Mouse (Mus musculus): ENCODE measurements at regions not wholly inside any gene's neighbourhood (a gene's known extent, or its start where the extent isn't known, plus 50 kb on each side); places are given as distances from the start of the nearest gene placed in this dataset.

DNA sequence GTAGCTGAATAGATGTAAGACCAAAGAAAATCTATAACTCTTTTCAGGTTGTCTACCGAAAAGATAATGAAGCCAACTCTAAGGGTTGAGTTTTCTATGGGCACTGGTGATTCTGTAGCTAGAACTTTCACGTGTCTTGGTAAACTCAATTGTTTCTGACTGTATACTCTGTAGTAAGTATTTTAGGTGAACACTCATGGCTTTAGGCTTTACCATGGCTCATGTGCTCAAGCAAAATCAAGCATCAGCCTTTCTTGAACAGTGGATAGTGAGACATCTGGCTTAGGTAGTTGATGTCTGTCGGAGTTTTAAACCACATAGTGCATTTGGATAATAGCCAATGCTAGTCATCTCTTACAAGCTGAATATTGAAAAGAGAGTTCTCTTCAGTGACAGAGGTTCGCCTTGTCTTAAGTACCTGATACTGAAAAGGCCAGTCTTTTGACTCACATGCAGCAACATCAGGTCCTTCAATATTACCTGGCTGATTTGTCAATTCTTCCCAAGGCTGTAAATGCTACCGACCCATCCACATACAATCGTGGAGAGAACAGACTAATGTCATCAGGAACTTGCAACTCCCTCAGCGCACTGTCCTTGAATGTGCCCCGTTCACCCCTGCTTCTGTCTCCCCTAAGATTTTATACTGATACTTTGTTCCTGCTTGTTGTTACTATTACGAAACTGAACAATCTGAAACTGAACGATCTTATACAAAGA lies 57.1 kb upstream of the Gpc5 start:
- H3K36me3 ChIP-seq (ENCODE audit: control insufficient read depth, insufficient read depth) = no peaks in the 10 kb centered on the region
- WGBS (ENCODE audit: insufficient replicate concordance) = 71% methylated on average over 10 of the region's 10 CpGs
- H3K9ac ChIP-seq (ENCODE audit: low read depth, low read length) = no peak overlapping the region
- no peak overlapping the region for H3K4me3 ChIP-seq (ENCODE audit: low read depth, low read length)
- no peaks in the 10 kb centered on the region for H3K27me3 ChIP-seq (ENCODE audit: control insufficient read depth, insufficient read depth, low read depth, low read length)
- no peak overlapping the region for H3K4me2 ChIP-seq (ENCODE audit: low read depth, low read length)
- H3K9me3 ChIP-seq (replicated peaks; ENCODE audit: control insufficient read depth, low read length) = no peaks in the 10 kb centered on the region
- H3K27ac ChIP-seq (ENCODE audit: low read length) = no peak overlapping the region
- H3K4me1 ChIP-seq (ENCODE audit: control insufficient read depth, low read depth, low read length) = peaks cover under 1% of the 10 kb centered on the region; the same call in 1 of the 2 replicates
- no peak for ATAC-seq (ENCODE audit: low read depth)

DNA sequence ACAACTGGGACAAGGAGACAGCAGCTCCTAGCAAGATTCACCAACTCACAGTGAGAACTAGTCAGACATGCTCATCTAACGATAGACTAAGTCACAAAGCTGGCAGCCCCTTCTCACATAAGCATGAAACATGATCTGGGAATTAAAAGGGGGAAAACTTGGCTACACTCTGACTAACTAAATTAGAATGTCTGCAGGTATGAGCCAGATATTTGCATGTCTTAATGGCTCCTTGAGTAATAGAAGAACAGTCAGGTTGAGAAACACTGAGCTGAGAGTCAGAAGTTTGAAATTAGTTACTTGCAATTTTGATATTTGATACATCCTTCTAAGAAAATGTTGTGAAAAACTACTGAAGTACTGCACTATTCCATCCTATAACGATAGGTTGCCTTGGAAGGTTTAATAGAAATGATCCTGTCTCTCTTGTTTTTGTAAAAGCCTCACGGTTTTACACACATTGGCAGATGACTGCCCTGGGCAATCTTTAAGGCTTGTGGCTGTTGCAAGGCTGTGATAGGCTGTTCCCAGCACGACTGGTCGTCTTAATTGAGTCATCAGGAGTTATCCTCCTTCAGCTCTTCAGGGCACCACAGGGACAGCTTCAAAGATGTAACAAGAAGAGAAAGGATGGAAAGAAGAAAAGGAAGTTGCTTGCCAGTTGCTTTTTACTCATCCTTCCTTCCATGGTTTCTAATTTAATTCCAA lies 54.8 kb upstream of the Gpc5 start:
- no peaks in the 10 kb centered on the region for H3K9me3 ChIP-seq (replicated peaks; ENCODE audit: control insufficient read depth, low read length)
- H3K4me2 ChIP-seq (ENCODE audit: low read depth, low read length) = no peak overlapping the region
- no peak overlapping the region for H3K27ac ChIP-seq (ENCODE audit: low read length)
- H3K4me1 ChIP-seq (ENCODE audit: control insufficient read depth, low read depth, low read length) = peaks cover 7% of the 10 kb centered on the region
- WGBS (ENCODE audit: insufficient replicate concordance) = 44% methylated on average over 5 of the region's 5 CpGs
- H3K9ac ChIP-seq (ENCODE audit: low read depth, low read length) = no peak overlapping the region
- no peaks in the 10 kb centered on the region for H3K27me3 ChIP-seq (ENCODE audit: control insufficient read depth, insufficient read depth, low read depth, low read length)
- no peak overlapping the region for H3K4me3 ChIP-seq (ENCODE audit: low read depth, low read length)
- ATAC-seq (ENCODE audit: low read depth) = no peak
- H3K36me3 ChIP-seq (ENCODE audit: control insufficient read depth, insufficient read depth) = no peaks in the 10 kb centered on the region

DNA sequence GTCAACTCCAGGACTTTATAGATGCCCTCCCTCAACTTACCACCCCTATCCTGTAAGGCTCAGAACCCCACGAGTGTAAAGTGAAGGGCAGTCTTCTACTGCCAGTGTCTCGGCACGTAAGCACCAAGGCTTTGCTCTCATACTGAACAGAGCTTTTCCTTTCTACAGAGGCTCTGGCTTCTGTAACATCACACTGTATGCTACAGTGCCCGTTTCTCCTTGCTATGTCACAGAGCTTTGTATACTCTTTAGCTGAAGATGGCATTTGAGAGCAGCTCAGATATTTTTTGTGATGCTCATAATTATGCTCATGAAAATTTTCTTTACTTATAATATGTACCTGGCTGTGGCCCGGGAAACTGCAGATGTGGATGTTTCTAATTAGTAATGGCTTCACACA lies 53.2 kb upstream of the Gpc5 start:
- Histone ChIP-seq H3K27ac (ENCODE audit: low read length) (no peak overlapping the region), H3K27me3 (ENCODE audit: control insufficient read depth, insufficient read depth, low read depth, low read length) (no peaks in the 10 kb centered on the region), H3K36me3 (ENCODE audit: control insufficient read depth, insufficient read depth) (peaks cover 5% of the 10 kb centered on the region), H3K4me1 (ENCODE audit: control insufficient read depth, low read depth, low read length) (peaks cover 16% of the 10 kb centered on the region), H3K9ac (ENCODE audit: low read depth, low read length) (no peak overlapping the region), H3K9me3 (replicated peaks; ENCODE audit: control insufficient read depth, low read length) (no peaks in the 10 kb centered on the region), H3K4me2 (ENCODE audit: low read depth, low read length) (no peak overlapping the region), H3K4me3 (ENCODE audit: low read depth, low read length) (no peak overlapping the region)
- no peak for ATAC-seq (ENCODE audit: low read depth)
- WGBS (ENCODE audit: insufficient replicate concordance) = 69% methylated on average over 5 of the region's 5 CpGs

GRCm38 (mm10) chr14:115039524-115039923 lies 52.5 kb upstream of the Gpc5 start:
- 61% methylated on average over 5 of the region's 5 CpGs for WGBS (ENCODE audit: insufficient replicate concordance)
- H3K4me2 ChIP-seq (ENCODE audit: low read depth, low read length) = no peak overlapping the region
- H3K4me1 ChIP-seq (ENCODE audit: control insufficient read depth, low read depth, low read length) = peaks cover 20% of the 10 kb centered on the region
- no peak for ATAC-seq (ENCODE audit: low read depth)
- no peak overlapping the region for H3K9ac ChIP-seq (ENCODE audit: low read depth, low read length)
- no peaks in the 10 kb centered on the region for H3K9me3 ChIP-seq (replicated peaks; ENCODE audit: control insufficient read depth, low read length)
- no peaks in the 10 kb centered on the region for H3K27me3 ChIP-seq (ENCODE audit: control insufficient read depth, insufficient read depth, low read depth, low read length)
- no peak overlapping the region for H3K4me3 ChIP-seq (ENCODE audit: low read depth, low read length)
- H3K36me3 ChIP-seq (ENCODE audit: control insufficient read depth, insufficient read depth) = peaks cover 13% of the 10 kb centered on the region
- no peak overlapping the region for H3K27ac ChIP-seq (ENCODE audit: low read length)

DNA sequence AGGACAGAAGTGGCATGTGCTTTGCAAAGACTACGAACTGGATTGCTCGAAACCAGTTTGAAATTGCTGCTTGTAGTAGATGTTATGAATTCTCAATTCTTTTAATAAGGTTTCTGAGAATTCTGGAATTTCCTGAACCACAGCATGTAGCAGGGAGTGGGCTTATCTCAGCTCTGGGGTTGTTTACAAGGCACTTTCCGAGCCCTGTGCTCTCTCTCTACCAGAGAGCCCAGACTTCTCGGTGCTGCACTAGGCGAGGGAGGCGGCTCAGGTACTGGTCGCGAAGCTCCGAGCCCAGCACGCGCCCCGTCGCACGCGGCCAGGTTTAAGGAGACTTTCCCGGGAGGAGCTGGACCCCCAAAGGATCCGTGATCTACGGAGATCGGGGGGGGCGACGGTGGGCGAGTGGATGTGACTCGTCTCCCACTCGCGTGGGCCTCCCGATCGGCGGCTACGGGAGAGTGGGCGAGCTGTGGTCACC lies 51.9 kb upstream of the Gpc5 start:
- Histone ChIP-seq H3K27ac (ENCODE audit: low read length) (peak overlapping the region; percentile 77), H3K36me3 (ENCODE audit: control insufficient read depth, insufficient read depth) (peaks cover 15% of the 10 kb centered on the region), H3K27me3 (ENCODE audit: control insufficient read depth, insufficient read depth, low read depth, low read length) (no peaks in the 10 kb centered on the region), H3K9me3 (replicated peaks; ENCODE audit: control insufficient read depth, low read length) (no peaks in the 10 kb centered on the region), H3K9ac (ENCODE audit: low read depth, low read length) (peak overlapping the region; percentile 84), H3K4me2 (ENCODE audit: low read depth, low read length) (peak overlapping the region; percentile 96), H3K4me1 (ENCODE audit: control insufficient read depth, low read depth, low read length) (peaks cover 20% of the 10 kb centered on the region), H3K4me3 (ENCODE audit: low read depth, low read length) (peak overlapping the region; percentile 83)
- peak; percentile 20 for ATAC-seq (ENCODE audit: low read depth)
- 1% methylated on average over 30 of the region's 30 CpGs for WGBS (ENCODE audit: insufficient replicate concordance)

DNA sequence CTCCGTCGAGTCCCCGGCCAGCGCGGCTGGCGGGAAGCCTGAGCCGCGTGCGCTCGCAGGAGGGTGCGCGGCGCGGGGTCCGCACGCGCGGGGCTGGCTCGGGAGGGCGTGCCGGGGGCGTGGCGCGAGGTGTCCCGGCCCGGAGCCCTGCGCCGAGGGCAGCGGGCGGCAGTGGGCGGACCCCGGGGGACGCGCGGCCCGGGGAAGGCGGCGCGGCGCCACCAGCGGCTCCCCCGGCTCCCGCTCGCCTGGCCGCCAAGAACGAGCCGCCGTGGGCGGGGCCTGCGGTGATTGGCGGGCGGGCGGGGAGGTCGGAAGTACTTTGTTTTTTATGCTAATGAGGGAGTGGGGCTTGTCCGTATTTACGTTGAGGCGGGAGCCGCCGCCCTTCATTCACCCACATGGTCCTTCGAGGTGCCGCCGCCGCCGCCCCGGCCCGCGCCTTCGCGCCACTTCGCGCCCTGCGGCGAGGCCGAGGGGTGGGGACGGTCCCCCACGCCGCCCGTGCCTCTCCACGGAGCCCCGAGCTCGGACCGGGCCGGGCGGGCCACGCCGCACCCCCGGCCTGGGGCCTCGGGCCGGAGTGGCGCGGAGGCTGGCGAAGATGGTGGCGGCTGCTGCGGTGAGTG lies 51.3 kb upstream of the Gpc5 start:
- peak; percentile 82 for ATAC-seq (ENCODE audit: low read depth)
- Histone ChIP-seq H3K4me1 (ENCODE audit: control insufficient read depth, low read depth, low read length) (peaks cover 20% of the 10 kb centered on the region), H3K4me3 (ENCODE audit: low read depth, low read length) (peak overlapping the region; percentile 83), H3K27ac (ENCODE audit: low read length) (peak overlapping the region; percentile 86), H3K36me3 (ENCODE audit: control insufficient read depth, insufficient read depth) (peaks cover 17% of the 10 kb centered on the region), H3K9ac (ENCODE audit: low read depth, low read length) (peak overlapping the region; percentile 84), H3K9me3 (replicated peaks; ENCODE audit: control insufficient read depth, low read length) (no peaks in the 10 kb centered on the region), H3K4me2 (ENCODE audit: low read depth, low read length) (peak overlapping the region; percentile 96), H3K27me3 (ENCODE audit: control insufficient read depth, insufficient read depth, low read depth, low read length) (no peaks in the 10 kb centered on the region)
- WGBS (ENCODE audit: insufficient replicate concordance) = under 1% methylated on average over 67 of the region's 94 CpGs

DNA sequence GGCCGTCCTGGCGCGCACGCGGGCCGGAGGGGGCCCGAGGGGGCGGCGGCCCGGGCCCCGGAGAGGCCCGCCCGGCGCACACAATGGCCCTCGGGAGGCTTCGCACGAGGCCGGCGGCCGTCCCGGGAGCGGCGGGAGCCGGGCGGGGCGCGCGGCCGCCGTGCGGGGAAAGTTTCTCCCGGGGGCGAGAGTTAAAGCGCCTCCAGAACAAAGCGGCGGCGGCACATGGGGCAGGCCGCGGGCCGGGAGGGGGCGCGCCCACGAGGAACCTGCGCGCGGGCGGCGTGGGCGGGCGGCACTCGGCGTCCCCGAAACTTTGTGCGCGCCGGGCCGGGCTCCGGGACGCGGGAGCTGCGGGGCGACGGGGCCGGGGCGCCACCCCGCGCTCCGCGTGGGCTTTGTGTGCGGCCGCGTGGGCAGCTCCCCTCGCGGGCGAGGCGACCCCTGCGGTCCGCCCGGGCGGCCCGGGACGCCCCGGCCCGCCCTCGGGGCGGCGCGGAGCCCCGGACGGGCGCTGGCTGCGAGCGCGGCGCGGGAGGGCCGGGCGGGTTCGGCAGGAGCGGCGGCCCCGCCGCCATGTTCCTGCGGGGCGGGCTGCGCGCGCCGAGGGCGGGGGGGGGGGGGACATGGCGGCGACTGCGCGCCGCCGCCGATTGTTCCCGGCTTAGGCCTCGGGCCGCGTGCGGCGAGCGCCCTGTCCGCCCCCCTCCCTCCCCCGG lies 50.5 kb upstream of the Gpc5 start:
- H3K9me3 ChIP-seq (replicated peaks; ENCODE audit: control insufficient read depth, low read length) = no peaks in the 10 kb centered on the region
- 0% methylated on average over 61 of the region's 126 CpGs for WGBS (ENCODE audit: insufficient replicate concordance)
- H3K4me2 ChIP-seq (ENCODE audit: low read depth, low read length) = peak overlapping the region; percentile 96
- peak overlapping the region; percentile 83 for H3K4me3 ChIP-seq (ENCODE audit: low read depth, low read length)
- peak overlapping the region; percentile 86 for H3K27ac ChIP-seq (ENCODE audit: low read length)
- no peaks in the 10 kb centered on the region for H3K27me3 ChIP-seq (ENCODE audit: control insufficient read depth, insufficient read depth, low read depth, low read length)
- peak overlapping the region; percentile 84 for H3K9ac ChIP-seq (ENCODE audit: low read depth, low read length)
- peak; percentile 33 for ATAC-seq (ENCODE audit: low read depth)
- peaks cover 20% of the 10 kb centered on the region for H3K4me1 ChIP-seq (ENCODE audit: control insufficient read depth, low read depth, low read length)
- H3K36me3 ChIP-seq (ENCODE audit: control insufficient read depth, insufficient read depth) = peaks cover 23% of the 10 kb centered on the region

GRCm38 (mm10) chr14:115042055-115042564 lies 49.9 kb upstream of the Gpc5 start:
- Histone ChIP-seq H3K4me3 (ENCODE audit: low read depth, low read length) (peak overlapping the region; percentile 83), H3K36me3 (ENCODE audit: control insufficient read depth, insufficient read depth) (peaks cover 28% of the 10 kb centered on the region), H3K9ac (ENCODE audit: low read depth, low read length) (peak overlapping the region; percentile 84), H3K4me2 (ENCODE audit: low read depth, low read length) (peak overlapping the region; percentile 96), H3K27ac (ENCODE audit: low read length) (peak overlapping the region; percentile 86), H3K27me3 (ENCODE audit: control insufficient read depth, insufficient read depth, low read depth, low read length) (no peaks in the 10 kb centered on the region), H3K4me1 (ENCODE audit: control insufficient read depth, low read depth, low read length) (peaks cover 20% of the 10 kb centered on the region), H3K9me3 (replicated peaks; ENCODE audit: control insufficient read depth, low read length) (no peaks in the 10 kb centered on the region)
- under 1% methylated on average over 34 of the region's 51 CpGs for WGBS (ENCODE audit: insufficient replicate concordance)
- ATAC-seq (ENCODE audit: low read depth) = peak; percentile 69

All from liver, embryonic 16.5 days (tissue).